Mouse (Mus musculus) testis, postnatal 14 days (tissue): ENCODE data around the gene Rps12-ps3.

Experiments used
- DNase-seq: peaks from one replicate; pipeline ENCODE4 v3.0.0; 2021; ENCODE audit warnings: low spot score

The Rps12-ps3 gene

GRCm38 (mm10) chr19:59351151-59351889 lies 29.2 kb downstream of the Rps12-ps3 start:
- DNase-seq = no peak

- DNase-seq = no peak
Observed at GRCm38 (mm10) chr19:59352760-59353159, 30.7 kb downstream of the Rps12-ps3 start.

GRCm38 (mm10) chr19:59354906-59355305 lies 32.8 kb downstream of the Rps12-ps3 start:
- DNase-seq = no peak

GRCm38 (mm10) chr19:59356388-59356787 lies 34.3 kb downstream of the Rps12-ps3 start:
- DNase-seq = no peak

GRCm38 (mm10) chr19:59356843-59357595 lies 34.9 kb downstream of the Rps12-ps3 start:
- no peak for DNase-seq

- DNase-seq = no peak
Observed at GRCm38 (mm10) chr19:59357878-59358277, 35.8 kb downstream of the Rps12-ps3 start.

GRCm38 (mm10) chr19:59359202-59359601 lies 37.1 kb downstream of the Rps12-ps3 start:
- DNase-seq = no peak

- DNase-seq = no peak
Observed at GRCm38 (mm10) chr19:59360486-59360896, 38.4 kb downstream of the Rps12-ps3 start.

- no peak for DNase-seq
Observed at GRCm38 (mm10) chr19:59362646-59363045, 40.6 kb downstream of the Rps12-ps3 start.

- DNase-seq = no peak
Observed at GRCm38 (mm10) chr19:59363666-59364065, 41.6 kb downstream of the Rps12-ps3 start.

GRCm38 (mm10) chr19:59366724-59367123 lies 44.6 kb downstream of the Rps12-ps3 start:
- DNase-seq = no peak

GRCm38 (mm10) chr19:59367892-59368291 lies 45.8 kb downstream of the Rps12-ps3 start:
- no peak for DNase-seq

GRCm38 (mm10) chr19:59371016-59371415 lies 48.9 kb downstream of the Rps12-ps3 start:
- DNase-seq = no peak
